Mouse (Mus musculus): ENCODE data around the gene F2r.

Gene F2r

DNA sequence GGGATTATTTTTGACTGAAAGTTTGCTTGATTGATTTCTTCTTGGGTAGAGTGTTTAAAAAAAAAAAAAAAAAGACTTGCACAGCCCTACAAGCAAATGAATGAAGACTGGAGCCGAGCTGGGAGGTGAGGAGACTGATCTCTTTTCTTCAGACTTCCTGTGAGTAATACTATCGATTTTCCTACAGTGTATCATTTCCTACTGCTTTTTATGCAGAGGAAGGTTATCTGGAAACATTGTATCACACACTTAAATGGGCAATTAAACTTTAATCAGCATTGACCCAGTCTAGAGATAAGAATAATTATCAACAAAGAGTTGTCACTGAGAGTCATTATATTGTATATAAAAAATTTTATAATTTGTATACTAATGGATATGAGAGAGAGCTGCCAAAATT lies 12.5 kb upstream of the F2r start:
- no peak for DNase-seq (ENCODE audit: low spot score)

GRCm38 (mm10) chr13:95629751-95630150 lies 11.5 kb upstream of the F2r start:
- no peak for DNase-seq (ENCODE audit: low spot score)

DNA sequence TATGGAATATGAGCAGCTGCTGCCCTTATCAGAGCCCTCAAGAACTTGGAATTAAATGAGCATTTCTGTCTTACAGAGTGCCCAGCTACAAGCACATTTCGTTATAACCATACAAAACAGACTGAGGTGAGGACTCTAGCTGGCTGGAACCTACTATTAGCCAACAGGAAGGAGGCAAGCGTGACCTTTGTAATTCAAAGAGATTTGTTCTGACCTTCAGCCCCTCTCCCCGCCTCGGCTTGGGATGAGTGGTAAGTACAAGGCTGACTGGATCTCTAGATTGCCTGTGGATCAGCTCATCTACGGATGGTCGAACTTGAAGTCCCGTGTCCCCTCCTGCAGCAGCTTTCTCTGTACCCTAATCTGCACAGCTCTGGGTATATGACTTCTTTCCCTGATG lies 8.4 kb upstream of the F2r start:
- no peak for DNase-seq (ENCODE audit: low spot score)

- DNase-seq (ENCODE audit: low spot score) = no peak
These were observed 4.8 kb upstream of the F2r start for GRCm38 (mm10) chr13:95623042-95623441.

GRCm38 (mm10) chr13:95621563-95621962 lies 3.3 kb upstream of the F2r start:
- no peak for DNase-seq (ENCODE audit: low spot score)

GRCm38 (mm10) chr13:95618859-95619258 lies 572 bp upstream of the F2r start:
- DNase-seq (ENCODE audit: low spot score) = no peak

DNA sequence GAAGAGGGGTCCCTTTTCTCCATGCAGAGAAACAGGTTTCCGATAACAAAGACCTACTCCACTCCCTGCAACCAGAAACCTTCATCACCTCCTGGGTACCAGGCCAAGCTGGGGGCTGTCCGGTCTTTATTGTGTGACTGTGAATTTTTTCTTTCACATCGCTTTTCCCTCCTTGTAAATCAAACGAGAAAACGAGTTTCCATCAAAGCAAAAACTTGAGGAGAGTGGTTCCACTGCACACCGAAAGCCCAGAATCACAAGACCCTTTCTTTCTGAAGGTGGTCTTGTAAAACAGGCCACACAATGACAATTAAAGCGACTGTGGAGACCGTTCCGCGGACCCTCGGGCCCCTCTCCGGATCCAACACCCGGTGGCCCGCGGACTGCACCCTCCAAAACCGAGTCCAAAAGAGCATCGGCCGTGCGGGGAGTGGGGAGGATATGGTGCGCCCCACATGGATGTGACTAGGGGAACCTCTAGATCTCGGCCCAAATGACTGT lies 566 bp downstream of the F2r start:
- DNase-seq (ENCODE audit: low spot score) = no peak

GRCm38 (mm10) chr13:95617082-95617670 lies 1.1 kb downstream of the F2r start:
- peak; percentile 10 for DNase-seq (ENCODE audit: low spot score)

GRCm38 (mm10) chr13:95616512-95616911 lies 1.8 kb downstream of the F2r start:
- DNase-seq (ENCODE audit: low spot score) = no peak

DNA sequence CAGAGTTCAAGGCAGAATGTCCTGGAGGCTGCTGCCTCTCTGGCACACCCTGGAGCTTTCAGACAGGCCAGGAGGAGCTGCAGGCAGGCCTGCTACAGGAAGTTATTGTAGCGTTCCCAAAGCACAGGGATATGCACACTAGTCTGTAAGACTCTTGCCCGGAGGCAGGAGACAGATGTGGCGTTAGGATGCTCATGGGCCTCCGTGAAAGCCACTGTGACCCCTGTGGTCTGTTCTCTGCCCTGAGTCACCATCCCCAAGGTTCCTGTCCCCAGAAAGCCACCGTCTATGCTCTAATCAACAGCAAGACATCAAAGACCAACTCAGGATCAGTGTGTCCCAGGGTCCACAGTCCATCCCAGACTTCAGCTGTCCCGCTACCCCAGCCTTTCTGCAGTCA lies 3.5 kb downstream of the F2r start:
- peak; percentile 14 for DNase-seq (ENCODE audit: low spot score)

DNA sequence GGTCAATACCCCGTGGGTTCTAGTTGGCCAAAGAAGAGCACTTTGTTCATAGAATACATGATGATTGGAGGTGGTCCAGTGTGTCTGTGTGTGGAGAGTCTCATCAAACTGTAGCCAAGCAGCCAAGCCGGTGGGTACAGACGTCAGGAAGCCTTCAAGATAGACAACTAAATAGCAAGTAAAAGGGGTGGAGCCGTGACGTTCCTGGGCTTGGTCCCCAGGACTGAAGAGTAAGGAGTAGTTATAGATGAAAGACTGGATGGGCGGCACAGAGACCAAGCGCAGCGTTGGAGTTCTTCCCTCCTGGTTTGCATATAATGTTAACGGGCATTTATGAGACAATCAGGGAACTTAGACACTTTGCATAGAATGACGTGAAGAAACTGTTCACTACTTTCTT lies 6.0 kb downstream of the F2r start:
- DNase-seq (ENCODE audit: low spot score) = no peak

GRCm38 (mm10) chr13:95611752-95612151 lies 6.5 kb downstream of the F2r start:
- DNase-seq (ENCODE audit: low spot score) = no peak

DNA sequence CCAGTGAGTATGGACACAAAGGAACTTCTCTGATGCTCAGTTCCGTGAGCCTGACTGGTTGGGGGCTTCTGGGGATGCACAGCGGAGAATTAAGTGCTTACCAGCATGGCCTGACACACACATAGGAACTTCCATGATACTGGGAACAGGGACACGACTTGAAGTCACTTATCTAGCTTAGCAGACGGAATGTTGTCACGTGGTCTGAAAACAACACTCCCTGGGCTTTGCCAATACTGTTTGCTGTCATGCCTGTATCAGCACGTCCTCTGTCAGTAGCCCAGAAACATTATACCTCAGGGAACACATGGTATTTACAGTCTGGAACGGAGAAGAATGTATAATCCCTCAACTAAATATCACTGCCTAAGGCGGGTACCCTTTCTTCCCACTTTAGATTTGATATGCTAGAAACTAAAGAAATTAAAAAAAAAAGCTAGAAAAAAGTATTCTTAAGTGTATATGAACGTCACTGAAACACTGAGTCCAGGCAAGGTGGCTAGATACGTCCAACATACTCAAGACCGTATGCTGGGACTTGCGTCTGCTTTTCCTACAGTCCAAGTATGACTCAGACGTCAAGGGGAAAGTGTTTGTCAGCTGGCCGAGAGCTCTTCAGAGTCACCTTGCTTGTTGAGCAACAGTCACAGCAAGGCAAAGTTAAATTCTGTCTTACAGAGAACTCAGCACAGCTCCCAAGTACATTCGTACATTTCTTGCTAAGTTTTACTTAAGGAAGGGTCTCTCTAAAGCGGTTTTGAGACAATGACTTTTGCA lies 7.3 kb downstream of the F2r start:
- no peak for DNase-seq (ENCODE audit: low spot score)

GRCm38 (mm10) chr13:95609088-95609420 lies 9.2 kb downstream of the F2r start:
- no peak for DNase-seq (ENCODE audit: low spot score)

DNA sequence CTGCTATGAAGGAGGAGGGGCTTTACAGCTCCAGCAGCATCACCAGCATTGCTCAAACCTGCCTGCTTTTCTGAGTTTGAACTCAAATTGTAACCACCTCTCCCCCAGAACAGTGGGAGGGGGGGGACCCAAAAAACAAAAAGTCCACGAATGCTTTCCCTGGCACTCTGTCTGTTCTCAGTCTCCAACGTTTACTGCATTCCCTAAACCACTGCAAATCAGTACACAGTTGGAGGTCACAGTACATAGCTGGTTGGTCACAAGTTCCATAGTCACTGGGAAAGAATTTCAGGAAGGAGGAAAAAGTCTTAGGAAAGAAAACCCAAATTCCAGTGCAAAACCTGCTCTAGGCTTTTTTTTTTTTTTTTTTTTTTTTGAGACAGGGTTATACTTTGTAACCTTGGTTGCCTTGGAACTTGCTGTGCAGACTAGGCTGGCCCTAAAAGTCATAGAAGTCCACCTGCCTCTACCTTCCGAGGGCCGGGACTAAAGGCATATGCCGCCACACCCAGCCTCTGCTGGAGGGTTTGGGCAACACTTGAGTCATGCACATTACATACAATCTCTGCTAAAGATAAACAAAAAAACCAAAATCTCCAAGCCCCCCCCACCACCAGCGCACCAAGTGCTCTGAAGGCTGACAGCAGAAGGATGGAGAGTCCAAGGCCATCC lies 9.7 kb downstream of the F2r start:
- DNase-seq (ENCODE audit: low spot score) = no peak

DNA sequence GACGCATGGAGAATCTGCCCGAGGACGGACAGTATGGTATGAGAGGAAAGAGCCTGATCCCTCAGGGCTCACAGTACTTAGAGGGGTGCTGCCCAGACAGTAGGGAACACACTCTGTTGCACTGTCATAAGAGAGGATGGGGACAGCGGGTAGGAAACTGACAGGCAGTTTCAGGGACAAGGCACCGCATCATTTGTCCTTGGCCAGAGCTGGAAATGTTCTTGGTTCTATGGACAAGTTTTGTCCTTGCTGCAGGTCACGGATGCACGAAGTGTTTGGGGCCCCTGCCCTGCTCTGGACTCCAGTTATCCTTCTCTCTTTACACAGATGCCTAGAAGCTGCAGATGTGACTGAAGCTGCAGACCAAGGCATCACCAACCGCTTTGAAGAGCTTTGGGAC lies 11.3 kb downstream of the F2r start:
- no peak for DNase-seq (ENCODE audit: low spot score)

DNA sequence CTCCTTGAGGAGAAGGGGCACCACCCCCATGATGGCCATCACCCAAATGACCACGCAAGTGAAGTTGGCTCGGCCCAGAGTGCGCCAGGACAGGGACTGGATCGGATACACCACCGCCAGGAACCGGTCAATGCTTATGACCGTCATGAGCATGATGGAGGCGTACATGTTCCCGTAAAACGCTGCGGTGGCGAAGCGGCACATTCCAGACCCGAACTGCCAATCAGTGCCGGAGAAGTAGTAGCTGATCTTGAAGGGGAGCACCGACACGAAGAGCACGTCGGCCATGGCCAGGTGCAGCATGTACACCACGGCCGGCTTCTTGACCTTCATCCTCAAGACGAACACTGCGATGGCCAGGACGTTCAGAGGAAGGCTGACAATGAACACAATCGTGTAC lies 14.0 kb downstream of the F2r start:
- DNase-seq (ENCODE audit: low spot score) = no peak

DNA sequence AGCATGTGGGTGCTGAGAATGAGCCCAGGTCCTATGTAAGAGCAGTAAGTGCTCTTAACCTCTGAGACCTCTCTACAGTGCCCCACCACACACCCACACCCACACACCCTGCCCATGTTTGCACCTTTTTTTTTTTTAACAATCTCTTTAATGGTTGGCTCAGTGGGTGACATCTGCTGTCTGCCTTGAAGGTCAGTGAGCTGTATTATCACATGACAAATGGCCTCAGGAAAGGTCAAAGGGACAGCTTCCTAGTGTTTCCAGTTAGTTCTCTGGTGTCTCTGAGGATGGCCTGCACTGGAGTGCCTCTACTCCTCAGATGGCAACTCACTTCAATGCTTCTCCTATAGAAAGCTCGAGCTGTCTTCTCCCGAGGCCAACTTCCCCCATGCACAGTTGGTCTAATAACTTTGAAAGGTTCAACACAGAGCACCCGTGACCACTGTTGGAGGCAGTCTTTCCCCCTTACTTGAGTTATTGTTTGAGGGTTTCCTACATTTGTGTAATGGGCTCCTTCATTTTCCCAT lies 18.4 kb downstream of the F2r start:
- no peak for DNase-seq (ENCODE audit: low spot score)

DNA sequence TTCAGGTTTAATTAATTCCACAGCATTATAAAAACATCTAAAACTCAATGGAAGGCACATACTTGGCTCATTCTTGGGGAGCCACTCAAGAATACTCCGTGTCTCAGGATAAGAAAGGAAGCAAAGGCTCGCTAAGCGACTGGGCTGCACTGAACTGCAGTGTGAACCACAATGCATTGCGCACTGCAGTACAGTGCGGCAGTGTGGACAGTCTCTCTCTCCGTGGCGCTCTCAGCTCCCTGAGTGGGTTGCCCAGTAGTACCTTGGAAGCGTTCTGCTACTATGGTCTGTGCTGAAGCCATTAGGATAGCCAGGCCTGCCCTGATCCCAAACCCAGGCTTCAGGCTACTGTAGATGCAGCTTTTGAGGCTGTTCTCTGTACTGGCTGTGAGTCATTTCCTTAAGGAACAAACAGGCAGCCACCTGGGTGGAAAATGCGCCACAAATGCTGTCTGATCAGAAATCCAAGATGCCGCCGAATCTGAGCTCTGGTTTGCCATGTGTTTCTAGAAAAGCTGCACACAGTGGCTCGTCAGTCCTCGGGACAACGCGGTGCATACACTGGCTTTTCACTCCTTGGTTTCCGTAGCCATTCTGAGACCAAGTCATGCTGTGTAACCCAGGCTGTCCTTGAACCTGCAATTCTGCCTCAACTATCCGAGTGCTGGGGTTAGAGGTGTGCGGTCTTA lies 19.9 kb downstream of the F2r start:
- no peak for DNase-seq (ENCODE audit: low spot score)

- no peak for DNase-seq (ENCODE audit: low spot score)
These were observed 20.7 kb downstream of the F2r start for GRCm38 (mm10) chr13:95597578-95597977.

DNA sequence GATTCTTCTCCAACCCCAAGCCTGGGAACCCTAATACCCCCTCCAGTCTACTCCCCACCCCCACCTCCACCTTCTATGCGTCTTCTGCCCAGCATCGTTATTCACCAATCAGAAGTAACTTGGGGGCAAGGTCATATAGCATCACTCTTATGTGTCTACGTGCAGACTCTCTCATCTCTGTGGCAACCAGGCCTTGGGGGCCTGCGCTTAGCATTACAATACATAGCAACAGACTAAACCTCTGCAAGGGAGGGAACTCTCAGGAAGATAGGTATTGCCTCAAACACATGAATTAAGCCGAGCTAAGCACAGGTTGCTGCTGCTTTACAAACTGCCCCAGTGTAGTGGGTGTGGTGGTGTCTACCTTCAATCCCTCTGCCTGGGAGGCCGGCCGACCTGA lies 21.6 kb downstream of the F2r start:
- no peak for DNase-seq (ENCODE audit: low spot score)

DNA sequence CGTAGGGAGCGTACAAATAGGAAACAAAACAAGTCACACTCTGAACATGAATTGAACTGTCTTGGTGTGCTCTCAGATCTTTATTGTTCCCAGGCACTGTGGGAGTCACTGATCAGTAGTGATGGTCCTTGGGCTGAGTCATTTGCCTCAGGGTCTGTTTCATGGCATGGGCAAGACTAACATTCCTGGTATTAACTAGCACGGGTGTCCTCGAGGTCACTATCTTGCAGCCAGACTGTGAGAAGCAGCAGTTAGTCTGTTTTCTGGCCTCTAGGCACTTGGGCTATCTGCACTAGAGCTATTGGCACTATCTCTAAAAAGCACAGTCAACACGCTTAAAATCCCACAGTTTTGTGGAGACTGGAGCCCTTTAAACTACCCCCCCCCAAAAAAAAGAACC lies 22.4 kb downstream of the F2r start:
- no peak for DNase-seq (ENCODE audit: low spot score)

DNA sequence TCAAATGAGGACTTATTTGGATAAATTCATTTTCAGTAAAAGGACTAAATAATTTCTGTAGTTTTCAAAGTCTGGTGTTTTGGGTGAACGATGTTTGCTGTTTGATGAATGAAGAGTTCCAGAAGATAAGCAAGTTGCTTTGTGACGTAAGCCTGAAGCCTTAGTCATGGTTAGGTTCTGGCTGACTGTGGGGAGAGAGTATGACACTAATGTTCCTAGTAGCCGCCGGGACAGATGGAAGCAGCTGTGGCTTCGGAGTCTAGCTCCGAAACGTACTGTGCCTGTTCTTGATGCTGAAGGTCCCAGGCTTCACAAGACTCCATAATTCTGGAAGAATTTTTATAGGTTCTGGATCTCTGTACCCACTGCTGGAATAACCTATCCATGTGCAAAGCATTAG lies 22.9 kb downstream of the F2r start:
- no peak for DNase-seq (ENCODE audit: low spot score)

Data from adipocyte (in vitro differentiated cells).